Mouse (Mus musculus) ES-Bruce4 (cell line): ENCODE data around the gene Cebpz. TPM values are rescaled to one million over a fixed set of nuclear protein-coding genes. Genes with fewer than 3 reads are reported as not detected.

Source experiments
- H3K27ac ChIP-seq: 2 replicates; pipeline ENCODE4 v1.5.1; 2012; ENCODE audit warnings: low read length, inconsistent platforms; ENCODE audit not compliant: insufficient read depth
- H3K27me3 ChIP-seq: 2 replicates; pipeline ENCODE4 v1.6.1; 2012; ENCODE audit warnings: mild to moderate bottlenecking, low read length, inconsistent platforms; ENCODE audit not compliant: control insufficient read depth, poor library complexity, insufficient read depth, severe bottlenecking
- H3K36me3 ChIP-seq: 2 replicates; pipeline ENCODE4 v1.6.1; 2012; ENCODE audit warnings: inconsistent platforms, mild to moderate bottlenecking, low read length, moderate library complexity; ENCODE audit not compliant: control insufficient read depth, poor library complexity, insufficient read depth, severe bottlenecking
- H3K4me1 ChIP-seq: one replicate; pipeline ENCODE4 v1.8.1; 2011; ENCODE audit warnings: low read length; ENCODE audit not compliant: control insufficient read depth, insufficient read depth
- H3K4me3 ChIP-seq: 2 replicates; pipeline ENCODE4 v1.5.1; 2011; ENCODE audit warnings: low read depth, mild to moderate bottlenecking, low read length
- H3K9ac ChIP-seq: 2 replicates; pipeline ENCODE4 v1.6.1; 2012; ENCODE audit warnings: low read depth, mild to moderate bottlenecking, inconsistent platforms; ENCODE audit not compliant: poor library complexity, severe bottlenecking
- H3K9me3 ChIP-seq: replicated peaks from 2 replicates; pipeline ENCODE4 v1.6.1; 2012; ENCODE audit warnings: mild to moderate bottlenecking, low read length, inconsistent platforms; ENCODE audit not compliant: control insufficient read depth, poor library complexity, insufficient read depth, severe bottlenecking
- CTCF ChIP-seq: IDR thresholded peaks from one replicate; pipeline ENCODE4 v1.8.1; 2011; ENCODE audit warnings: low read depth, low read length
- EP300 ChIP-seq: IDR thresholded peaks from 2 replicates; pipeline ENCODE4 v1.6.1; 2011; ENCODE audit warnings: low read depth, low read length; ENCODE audit not compliant: insufficient read depth
- POLR2A ChIP-seq: IDR thresholded peaks from one replicate; pipeline ENCODE4 v1.8.1; 2011; ENCODE audit warnings: low read length; ENCODE audit not compliant: insufficient read depth
- polyA plus RNA-seq: library from polyadenylated mRNA; stranded (reverse); fragments of >200 nt; gene quantifications from 2 replicates; pipeline ENCODE4 v1.2.4, GENCODE M21; 2011; ENCODE audit warnings: low read depth; ENCODE audit not compliant: missing spikeins, insufficient read depth, insufficient read length

The Cebpz gene
- polyA plus RNA-seq, 1 experiment = 124 TPM

- no peak overlapping the region for H3K9ac ChIP-seq
- no peaks in the 10 kb centered on the region for H3K9me3 ChIP-seq
- no peak for TF ChIP-seq POLR2A
- peaks cover 4% of the 10 kb centered on the region for H3K36me3 ChIP-seq
- no peaks in the 10 kb centered on the region for H3K4me1 ChIP-seq
- no peak overlapping the region for H3K27ac ChIP-seq
- no peaks in the 10 kb centered on the region for H3K27me3 ChIP-seq
- no peak overlapping the region for H3K4me3 ChIP-seq
These were observed 22.6 kb upstream of the Cebpz start for GRCm38 (mm10) chr17:78959473-78959872.

- TF ChIP-seq EP300 (no peak), CTCF (no peak), POLR2A (no peak)
- peaks cover 17% of the 10 kb centered on the region for H3K36me3 ChIP-seq
These were observed 16.4 kb upstream of the Cebpz start for GRCm38 (mm10) chr17:78953240-78953639.

DNA sequence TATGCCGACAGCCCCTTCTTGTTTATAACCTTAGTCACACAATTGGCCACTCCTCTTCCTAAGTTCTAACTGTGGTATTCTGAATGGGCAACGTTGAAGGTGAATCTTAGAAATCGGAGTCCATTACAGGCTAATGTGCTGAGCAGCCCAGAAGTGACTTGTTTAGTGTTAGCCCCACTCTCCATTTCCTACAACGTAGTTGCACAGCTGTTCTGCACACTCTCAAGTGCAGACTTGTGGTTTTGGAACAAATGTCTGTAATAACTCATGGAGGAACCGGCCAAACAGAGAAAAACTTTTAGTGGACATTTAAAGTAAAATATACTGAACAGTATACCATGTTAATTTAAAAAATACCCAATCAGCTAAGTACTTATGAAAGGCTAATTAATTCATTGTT lies 15.2 kb upstream of the Cebpz start:
- H3K27me3 ChIP-seq = no peaks in the 10 kb centered on the region
- H3K4me3 ChIP-seq = no peak overlapping the region
- H3K9me3 ChIP-seq = no peaks in the 10 kb centered on the region
- no peak overlapping the region for H3K27ac ChIP-seq
- no peak overlapping the region for H3K9ac ChIP-seq
- no peaks in the 10 kb centered on the region for H3K4me1 ChIP-seq
- peaks cover 15% of the 10 kb centered on the region for H3K36me3 ChIP-seq
- TF ChIP-seq CTCF (no peak), POLR2A (no peak), EP300 (no peak)

More at GRCm38 (mm10) chr17:78953240-78953639, 16.4 kb upstream of the Cebpz start:
- no peak overlapping the region for H3K4me3 ChIP-seq
- no peak overlapping the region for H3K9ac ChIP-seq
- H3K9me3 ChIP-seq = no peaks in the 10 kb centered on the region
- H3K4me1 ChIP-seq = no peaks in the 10 kb centered on the region
- no peaks in the 10 kb centered on the region for H3K27me3 ChIP-seq
- no peak overlapping the region for H3K27ac ChIP-seq

GRCm38 (mm10) chr17:78951225-78951624 lies 14.4 kb upstream of the Cebpz start:
- H3K36me3 ChIP-seq = peaks cover 13% of the 10 kb centered on the region

DNA sequence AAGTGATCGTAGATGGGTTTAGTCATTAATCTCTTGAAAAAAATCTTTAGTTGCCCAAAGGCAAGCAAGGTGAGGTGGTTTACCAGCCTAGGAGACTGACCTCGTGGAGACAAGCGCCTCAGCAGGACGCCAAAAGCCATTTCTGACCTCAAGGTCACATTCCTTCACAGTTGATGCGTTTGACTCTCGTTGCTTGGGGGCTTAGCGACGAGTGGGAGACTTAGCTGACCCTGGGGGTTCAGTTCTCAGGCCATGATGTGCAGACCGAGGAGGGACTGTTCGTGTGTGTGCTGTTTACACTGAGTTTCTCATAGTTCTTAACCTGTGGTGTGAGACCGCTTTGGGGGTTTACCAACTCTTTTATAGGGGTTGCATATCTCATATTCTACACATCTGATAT lies 5.7 kb upstream of the Cebpz start:
- Histone ChIP-seq H3K9me3 (no peaks in the 10 kb centered on the region), H3K27ac (no peak overlapping the region), H3K27me3 (no peaks in the 10 kb centered on the region), H3K4me3 (no peak overlapping the region), H3K4me1 (no peaks in the 10 kb centered on the region), H3K36me3 (peaks cover 3% of the 10 kb centered on the region), H3K9ac (no peak overlapping the region)
- no peak for TF ChIP-seq POLR2A
- no peak for TF ChIP-seq EP300
- TF ChIP-seq CTCF = no peak

More at GRCm38 (mm10) chr17:78951225-78951624, 14.4 kb upstream of the Cebpz start:
- Histone ChIP-seq H3K4me3 (no peak overlapping the region), H3K27ac (no peak overlapping the region), H3K9me3 (no peaks in the 10 kb centered on the region), H3K9ac (no peak overlapping the region), H3K27me3 (no peaks in the 10 kb centered on the region), H3K4me1 (no peaks in the 10 kb centered on the region)
- no peak for TF ChIP-seq POLR2A
- TF ChIP-seq CTCF = no peak
- TF ChIP-seq EP300 = no peak

DNA sequence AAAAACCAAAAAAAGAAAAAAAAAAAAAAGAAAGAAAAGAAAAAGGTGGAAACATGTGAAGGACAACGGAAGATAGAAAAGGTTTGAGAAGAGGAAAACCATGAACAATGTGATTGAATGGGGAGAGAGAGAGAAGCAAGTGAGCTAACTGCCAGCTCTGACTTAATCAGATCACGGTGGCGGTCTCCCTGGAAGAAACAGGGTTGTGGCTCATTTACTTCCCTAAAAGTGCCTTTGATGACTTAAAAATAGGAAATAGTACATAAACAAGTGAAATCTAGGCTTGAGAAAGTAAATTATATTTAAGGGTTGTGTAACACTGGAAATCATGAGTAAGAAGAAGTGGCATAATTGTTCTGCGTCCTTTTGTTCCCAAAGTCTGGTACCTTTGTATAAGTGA lies 2.1 kb upstream of the Cebpz start:
- Histone ChIP-seq H3K4me1 (no peaks in the 10 kb centered on the region), H3K36me3 (peaks cover 20% of the 10 kb centered on the region), H3K4me3 (no peak overlapping the region), H3K9me3 (no peaks in the 10 kb centered on the region), H3K27me3 (no peaks in the 10 kb centered on the region), H3K27ac (no peak overlapping the region), H3K9ac (no peak overlapping the region)
- no peak for TF ChIP-seq CTCF
- no peak for TF ChIP-seq POLR2A
- TF ChIP-seq EP300 = no peak
